Mouse (Mus musculus) intestine, embryonic 15.5 days (tissue): ENCODE measurements around the gene Rps6. TPM values are rescaled to one million over a fixed set of nuclear protein-coding genes. Genes with fewer than 3 reads are reported as not detected.
A peak's percentile ranks its signal among the peaks of the same experiment; 100 is the strongest.

ENCODE experiments used
- ATAC-seq: fragments of 200-750 bp; cut with Nextera tagmentation; 2 replicates; pipeline ENCODE4 v1.8.0; 2017; ENCODE audit warnings: moderate TSS enrichment, moderate library complexity
- H3K27ac ChIP-seq: fragments of 300-500 bp; sonication (generic); 2 replicates; pipeline ENCODE4 v1.5.1; 2015; ENCODE audit warnings: mild to moderate bottlenecking, inconsistent platforms
- H3K27me3 ChIP-seq: fragments of 300-500 bp; sonication (generic); replicated peaks from 2 replicates; pipeline ENCODE4 v1.6.1; 2015; ENCODE audit warnings: inconsistent platforms
- H3K36me3 ChIP-seq: fragments of 300-500 bp; sonication (generic); 2 replicates; pipeline ENCODE4 v1.6.1; 2015; ENCODE audit warnings: inconsistent platforms
- H3K4me1 ChIP-seq: fragments of 300-500 bp; sonication (generic); replicated peaks from 2 replicates; pipeline ENCODE4 v1.6.1; 2015; ENCODE audit warnings: inconsistent platforms
- H3K4me2 ChIP-seq: fragments of 300-500 bp; sonication (generic); replicated peaks from 2 replicates; pipeline ENCODE4 v1.6.1; 2015; ENCODE audit warnings: mild to moderate bottlenecking, inconsistent platforms
- H3K4me3 ChIP-seq: fragments of 300-500 bp; sonication (generic); replicated peaks from 2 replicates; pipeline ENCODE4 v1.5.1; 2015; ENCODE audit warnings: inconsistent platforms
- H3K9ac ChIP-seq: fragments of 300-500 bp; sonication (generic); 2 replicates; pipeline ENCODE4 v1.6.1; 2015; ENCODE audit warnings: inconsistent platforms
- H3K9me3 ChIP-seq: fragments of 300-500 bp; sonication (generic); 2 replicates; pipeline ENCODE4 v1.6.1; 2016; ENCODE audit warnings: inconsistent platforms
- WGBS: fragments of 180-500 bp; shearing (Covaris S2); methylation state at CpG from one replicate; pipeline ENCODE4 v1.1.7; 2015; 5-methylcytosine and 5-hydroxymethylcytosine counted together
- polyA plus RNA-seq: library from polyadenylated mRNA; unstranded; fragments of >200 nt; fragmentation: Nextera tagmentation; extraction: Ambion mirVana; gene quantifications from 2 replicates; pipeline ENCODE4 v1.2.1, GENCODE M21; 2015

Gene Rps6
- polyA plus RNA-seq, 1 experiment from 2014 or later: 791 TPM

- Histone ChIP-seq H3K4me3 (no peak overlapping the region), H3K9ac (no peak overlapping the region), H3K27ac (no peak overlapping the region), H3K36me3 (no peaks in the 10 kb centered on the region), H3K27me3 (no peaks in the 10 kb centered on the region), H3K9me3 (no peaks in the 10 kb centered on the region), H3K4me2 (no peak overlapping the region), H3K4me1 (0 out of 2 replicates have a peak, but pooled peaks cover 5% of the 10 kb centered on the region)
- 86% methylated on average over 4 of the region's 4 CpGs for WGBS
- ATAC-seq: no peak
These were observed 24.0 kb upstream of the Rps6 start for GRCm38 (mm10) chr4:86881178-86881577.

GRCm38 (mm10) chr4:86879477-86879876 lies 22.3 kb upstream of the Rps6 start:
- ATAC-seq: no peak
- Histone ChIP-seq H3K9me3 (no peaks in the 10 kb centered on the region), H3K27ac (no peak overlapping the region), H3K36me3 (no peaks in the 10 kb centered on the region), H3K4me3 (no peak overlapping the region), H3K4me2 (no peak overlapping the region), H3K9ac (no peak overlapping the region), H3K4me1 (0 out of 2 replicates have a peak, but pooled peaks cover 5% of the 10 kb centered on the region), H3K27me3 (no peaks in the 10 kb centered on the region)
- WGBS: 93% methylated on average over 2 of the region's 2 CpGs

- Histone ChIP-seq H3K36me3 (no peaks in the 10 kb centered on the region), H3K27ac (no peak within 1 kb of the TSS), H3K9ac (peak within 1 kb of the TSS; percentile 57), H3K4me2 (peak within 1 kb of the TSS; percentile 98), H3K27me3 (no peaks in the 10 kb centered on the region), H3K4me3 (peak within 1 kb of the TSS; percentile 71), H3K9me3 (no peaks in the 10 kb centered on the region), H3K4me1 (0 out of 2 replicates have a peak, but pooled peaks cover 5% of the 10 kb centered on the region)
- peak; percentile 97 for ATAC-seq
- under 1% methylated on average over 60 of the region's 60 CpGs for WGBS
These were observed 17.1 kb upstream of the Rps6 start, which contains the start of gene Acer2 for GRCm38 (mm10) chr4:86874146-86874847. Gene Acer2 (plus strand): TSS chr4:86874396.

- Histone ChIP-seq H3K27me3 (no peaks in the 10 kb centered on the region), H3K4me3 (no peak overlapping the region), H3K4me1 (0 out of 2 replicates have a peak, but pooled peaks cover 5% of the 10 kb centered on the region), H3K9me3 (no peaks in the 10 kb centered on the region), H3K4me2 (no peak overlapping the region), H3K27ac (no peak overlapping the region), H3K36me3 (no peaks in the 10 kb centered on the region), H3K9ac (no peak overlapping the region)
- no peak for ATAC-seq
- WGBS: 49% methylated on average over 4 of the region's 4 CpGs
These were observed 15.9 kb upstream of the Rps6 start for GRCm38 (mm10) chr4:86873072-86873471.

- H3K4me1 ChIP-seq: 0 out of 2 replicates have a peak, but pooled peaks cover 5% of the 10 kb centered on the region
- H3K27me3 ChIP-seq: no peaks in the 10 kb centered on the region
- H3K4me3 ChIP-seq: no peak overlapping the region
- no peak overlapping the region for H3K27ac ChIP-seq
- H3K4me2 ChIP-seq: no peak overlapping the region
- no peak overlapping the region for H3K9ac ChIP-seq
- no peak for ATAC-seq
- H3K36me3 ChIP-seq: no peaks in the 10 kb centered on the region
- H3K9me3 ChIP-seq: no peaks in the 10 kb centered on the region
These were observed 14.8 kb upstream of the Rps6 start for GRCm38 (mm10) chr4:86871988-86872387.

GRCm38 (mm10) chr4:86864087-86864486 lies 6.9 kb upstream of the Rps6 start:
- Histone ChIP-seq H3K27ac (no peak overlapping the region), H3K36me3 (no peaks in the 10 kb centered on the region), H3K4me1 (no peaks in the 10 kb centered on the region), H3K9ac (no peak overlapping the region), H3K4me2 (no peak overlapping the region), H3K4me3 (no peak overlapping the region), H3K9me3 (no peaks in the 10 kb centered on the region), H3K27me3 (no peaks in the 10 kb centered on the region)
- ATAC-seq: no peak
- 84% methylated on average over 5 of the region's 5 CpGs for WGBS

- WGBS: 48% methylated on average over 12 of the region's 12 CpGs
These were observed 843 bp upstream of the Rps6 start for GRCm38 (mm10) chr4:86858070-86858440.

GRCm38 (mm10) chr4:86856304-86857112 lies 704 bp downstream of the Rps6 start:
- peak overlapping the region; percentile 97 for H3K9ac ChIP-seq
- ATAC-seq: no peak; the same call in 1 of the 2 replicates
- H3K27me3 ChIP-seq: no peaks in the 10 kb centered on the region
- peak overlapping the region; percentile 86 for H3K4me2 ChIP-seq
- H3K9me3 ChIP-seq: no peaks in the 10 kb centered on the region
- peak overlapping the region; percentile 94 for H3K27ac ChIP-seq
- H3K4me3 ChIP-seq: peak overlapping the region; percentile 76
- under 1% methylated on average over 50 of the region's 50 CpGs for WGBS
- peaks cover 5% of the 10 kb centered on the region; the same call in 1 of the 2 replicates for H3K36me3 ChIP-seq
- H3K4me1 ChIP-seq: no peaks in the 10 kb centered on the region

More at GRCm38 (mm10) chr4:86858070-86858440, 843 bp upstream of the Rps6 start:
- Histone ChIP-seq H3K4me1 (no peaks in the 10 kb centered on the region), H3K9ac (peak overlapping the region; percentile 97), H3K4me2 (peak overlapping the region; percentile 86), H3K27ac (no peak overlapping the region), H3K27me3 (no peaks in the 10 kb centered on the region), H3K4me3 (peak overlapping the region; percentile 76), H3K36me3 (peaks cover 5% of the 10 kb centered on the region; the same call in 1 of the 2 replicates), H3K9me3 (no peaks in the 10 kb centered on the region)
- ATAC-seq: no peak

- Histone ChIP-seq H3K27ac (no peak overlapping the region), H3K4me1 (no peaks in the 10 kb centered on the region), H3K36me3 (peaks cover 5% of the 10 kb centered on the region; the same call in 1 of the 2 replicates), H3K9ac (no peak overlapping the region), H3K27me3 (no peaks in the 10 kb centered on the region), H3K9me3 (no peaks in the 10 kb centered on the region), H3K4me2 (no peak overlapping the region), H3K4me3 (no peak overlapping the region)
- no peak for ATAC-seq
- 84% methylated on average over 4 of the region's 4 CpGs for WGBS
These were observed 4.2 kb downstream of the Rps6 start for GRCm38 (mm10) chr4:86852813-86853590.

- no peaks in the 10 kb centered on the region for H3K27me3 ChIP-seq
- ATAC-seq: no peak
These were observed 5.2 kb downstream of the Rps6 start for GRCm38 (mm10) chr4:86852018-86852417.

GRCm38 (mm10) chr4:86851331-86851730 lies 5.9 kb downstream of the Rps6 start:
- H3K4me1 ChIP-seq: no peaks in the 10 kb centered on the region

More at GRCm38 (mm10) chr4:86852018-86852417, 5.2 kb downstream of the Rps6 start:
- 54% methylated on average over 3 of the region's 3 CpGs for WGBS
- Histone ChIP-seq H3K4me3 (no peak overlapping the region), H3K9me3 (no peaks in the 10 kb centered on the region), H3K4me2 (no peak overlapping the region), H3K36me3 (peaks cover 5% of the 10 kb centered on the region; the same call in 1 of the 2 replicates), H3K4me1 (no peaks in the 10 kb centered on the region), H3K27ac (no peak overlapping the region), H3K9ac (no peak overlapping the region)

GRCm38 (mm10) chr4:86847246-86847645 lies 10.0 kb downstream of the Rps6 start:
- no peaks in the 10 kb centered on the region for H3K27me3 ChIP-seq
- no peak overlapping the region for H3K4me2 ChIP-seq
- H3K9ac ChIP-seq: no peak overlapping the region
- WGBS: 65% methylated on average over 2 of the region's 2 CpGs
- no peaks in the 10 kb centered on the region for H3K4me1 ChIP-seq
- H3K4me3 ChIP-seq: no peak overlapping the region
- peaks cover 6% of the 10 kb centered on the region for H3K36me3 ChIP-seq
- peak; percentile 74 for ATAC-seq
- no peaks in the 10 kb centered on the region for H3K9me3 ChIP-seq
- H3K27ac ChIP-seq: no peak overlapping the region

More at GRCm38 (mm10) chr4:86851331-86851730, 5.9 kb downstream of the Rps6 start:
- Histone ChIP-seq H3K9me3 (no peaks in the 10 kb centered on the region), H3K9ac (no peak overlapping the region), H3K36me3 (peaks cover 5% of the 10 kb centered on the region), H3K4me2 (no peak overlapping the region), H3K4me3 (no peak overlapping the region), H3K27me3 (no peaks in the 10 kb centered on the region), H3K27ac (no peak overlapping the region)
- ATAC-seq: no peak
- 80% methylated on average over 2 of the region's 2 CpGs for WGBS
